Mouse (Mus musculus): ENCODE measurements around the gene Tnk2.

Tnk2 gene

DNA sequence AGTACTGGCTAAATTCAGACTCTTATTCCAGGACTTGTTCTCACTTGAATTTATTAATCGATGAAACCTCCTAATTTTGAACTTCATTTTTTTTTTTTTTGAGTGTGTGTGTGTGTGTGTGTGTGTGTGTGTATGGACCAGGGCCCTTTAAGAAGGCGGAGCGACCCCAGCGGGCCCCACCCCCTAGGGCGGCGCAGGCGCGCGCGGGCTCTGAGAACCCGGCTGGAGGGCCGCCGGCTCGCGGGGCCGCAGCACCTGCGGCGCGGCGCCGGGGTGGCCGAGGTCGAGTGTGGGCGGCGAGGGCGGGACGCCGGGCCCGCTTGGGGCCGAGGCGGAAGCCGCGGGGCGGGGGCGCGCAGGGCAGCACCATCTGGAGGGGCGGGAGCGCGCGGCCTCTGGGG, at the start of gene Tnk2:
Gene Tnk2, plus strand, starts transcription at position 214 of the 401 bp plus-strand sequence.
- peak; percentile 92 for DNase-seq (ENCODE audit: low read depth, low spot score)

DNA sequence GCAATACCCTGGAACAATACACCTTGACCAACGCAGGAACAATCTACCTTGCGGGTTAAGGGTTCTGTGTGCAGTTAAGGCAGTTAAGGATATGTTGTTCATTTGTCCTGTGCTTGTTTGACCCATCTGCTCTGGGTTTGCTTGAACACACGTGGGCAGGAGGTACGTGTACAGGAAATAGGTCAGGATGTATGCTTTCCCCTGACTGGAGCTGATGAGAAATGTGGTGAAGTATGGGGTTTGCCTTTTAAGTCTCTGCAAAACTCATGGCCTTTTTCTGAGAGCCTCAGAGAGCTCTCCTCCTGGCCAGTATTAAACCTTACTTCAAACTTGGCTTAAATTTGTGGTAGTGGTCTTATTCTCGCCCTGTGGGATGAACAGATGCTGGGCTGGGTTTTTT, 49.8 kb upstream of the Tnk2 start:
- peak; percentile 64 for DNase-seq (ENCODE audit: low read depth, low spot score)

DNA sequence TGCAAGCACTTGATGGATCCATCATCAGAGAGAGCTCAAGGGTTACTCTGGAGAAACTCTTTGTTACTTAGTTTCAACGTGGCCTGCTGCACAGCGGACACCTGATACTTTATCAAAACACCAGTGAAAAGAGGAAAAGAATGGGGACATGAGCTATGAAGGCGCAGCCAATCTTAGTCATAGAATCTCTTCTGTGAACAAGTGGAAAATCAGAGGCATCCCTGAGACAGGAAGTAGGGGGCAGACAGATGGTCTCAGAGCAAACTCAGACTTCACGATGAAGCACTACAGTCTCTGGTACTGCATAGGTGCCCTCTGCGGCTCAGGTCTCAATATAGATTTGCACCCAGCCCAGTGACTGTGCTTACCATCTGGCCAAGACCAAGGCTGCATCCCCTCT, 49.0 kb upstream of the Tnk2 start:
- no peak for DNase-seq (ENCODE audit: low read depth, low spot score)

DNA sequence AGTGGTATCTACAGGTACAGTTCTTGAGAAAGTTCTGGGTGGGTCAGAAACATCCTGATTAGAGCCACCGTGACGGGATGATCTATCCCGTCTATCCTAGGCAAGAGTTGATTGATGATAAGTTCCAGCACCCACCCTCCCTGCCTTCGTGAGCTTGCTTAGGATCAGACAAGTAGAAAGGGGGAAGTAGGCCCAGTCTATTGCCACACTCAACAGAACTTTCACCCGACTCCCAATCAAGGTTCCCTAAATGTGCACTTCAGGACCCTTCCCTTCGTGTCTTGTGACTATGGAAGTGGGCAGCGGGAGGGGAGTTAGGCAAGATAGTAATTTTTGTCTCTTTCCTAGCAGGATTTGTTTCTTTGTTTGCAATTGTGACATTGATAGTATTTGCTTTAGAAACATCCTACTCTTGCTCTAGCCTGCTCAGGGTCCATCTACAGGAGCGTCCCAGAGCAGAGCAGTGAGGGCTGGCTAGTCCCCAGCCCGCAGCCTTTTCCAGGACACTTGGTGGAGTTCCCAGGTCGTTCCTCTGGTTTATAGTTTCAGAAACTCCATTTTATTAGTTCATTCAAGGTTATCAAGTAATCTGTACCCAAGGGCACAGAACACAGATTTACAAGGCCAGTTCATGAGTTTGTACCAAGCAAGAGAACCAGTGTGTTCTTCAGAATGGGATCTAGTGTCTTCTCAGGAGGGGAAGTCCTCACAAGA, 48.4 kb upstream of the Tnk2 start:
- DNase-seq (ENCODE audit: low read depth, low spot score): no peak

DNA sequence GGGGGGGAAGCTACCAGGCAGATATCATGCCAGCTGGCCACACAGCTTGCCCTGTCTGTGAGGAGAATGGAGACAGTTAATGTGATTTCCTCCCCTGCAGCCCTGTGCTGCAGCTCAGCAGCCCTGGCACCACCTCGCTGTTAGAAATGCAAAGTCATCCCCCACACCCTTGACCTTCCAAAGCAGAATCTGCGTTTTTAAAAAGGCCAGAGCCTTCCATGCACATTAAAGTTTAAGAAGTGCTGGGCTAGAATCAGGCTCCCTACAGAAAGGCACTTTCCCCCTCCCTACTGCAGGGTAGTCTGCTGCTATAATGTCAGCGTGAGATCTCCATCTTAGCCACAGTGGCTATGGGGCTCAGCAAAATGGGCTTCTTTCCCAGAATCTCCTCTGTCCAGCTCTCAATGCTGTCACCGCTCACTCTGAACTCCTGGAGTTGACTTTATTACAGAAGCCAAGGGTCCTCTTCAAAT, 45.7 kb upstream of the Tnk2 start:
- no peak for DNase-seq (ENCODE audit: low read depth, low spot score)

DNA sequence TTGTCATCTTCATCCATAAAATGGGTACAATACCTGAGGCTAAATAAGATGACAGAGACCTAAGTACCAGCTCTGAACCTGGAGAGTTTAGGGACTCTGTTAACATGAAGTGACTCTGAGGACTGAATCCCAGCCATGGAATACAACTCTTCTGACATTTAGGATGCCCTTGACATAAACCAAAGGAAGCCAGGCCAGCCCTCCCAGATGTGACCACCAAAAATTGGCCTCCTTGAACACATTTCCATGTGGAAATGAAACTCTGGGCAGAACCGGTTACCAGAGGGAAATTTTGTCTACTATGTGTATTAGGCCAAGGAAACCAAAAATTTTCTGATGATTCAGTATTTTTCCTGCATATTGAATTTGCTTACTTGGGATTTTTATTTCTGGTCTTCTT, 44.5 kb upstream of the Tnk2 start:
- no peak for DNase-seq (ENCODE audit: low read depth, low spot score)

DNA sequence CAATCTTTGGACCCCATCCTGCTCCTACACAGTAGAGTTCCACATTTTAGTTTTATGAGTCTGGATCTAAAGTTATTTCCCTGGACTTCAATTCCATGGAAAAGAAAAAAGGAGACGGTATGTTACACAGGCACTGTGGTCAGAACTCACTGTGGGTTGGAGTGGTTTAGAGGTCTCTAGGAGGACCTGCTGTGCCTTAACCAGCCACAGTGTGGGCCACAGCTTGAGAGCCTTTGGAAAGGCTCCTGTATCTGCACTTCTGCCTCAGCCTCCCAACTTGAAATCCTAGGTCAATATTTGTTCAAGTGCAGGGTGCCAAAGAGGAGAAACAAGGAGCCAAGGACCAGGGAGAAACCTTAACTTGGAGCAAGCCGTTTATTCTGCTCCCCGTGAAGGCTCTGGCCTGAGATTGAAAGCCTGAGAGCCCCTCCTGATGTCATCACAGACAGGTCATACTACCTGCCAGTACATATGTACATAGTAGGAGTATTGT, 41.4 kb upstream of the Tnk2 start:
- no peak for DNase-seq (ENCODE audit: low read depth, low spot score)

DNA sequence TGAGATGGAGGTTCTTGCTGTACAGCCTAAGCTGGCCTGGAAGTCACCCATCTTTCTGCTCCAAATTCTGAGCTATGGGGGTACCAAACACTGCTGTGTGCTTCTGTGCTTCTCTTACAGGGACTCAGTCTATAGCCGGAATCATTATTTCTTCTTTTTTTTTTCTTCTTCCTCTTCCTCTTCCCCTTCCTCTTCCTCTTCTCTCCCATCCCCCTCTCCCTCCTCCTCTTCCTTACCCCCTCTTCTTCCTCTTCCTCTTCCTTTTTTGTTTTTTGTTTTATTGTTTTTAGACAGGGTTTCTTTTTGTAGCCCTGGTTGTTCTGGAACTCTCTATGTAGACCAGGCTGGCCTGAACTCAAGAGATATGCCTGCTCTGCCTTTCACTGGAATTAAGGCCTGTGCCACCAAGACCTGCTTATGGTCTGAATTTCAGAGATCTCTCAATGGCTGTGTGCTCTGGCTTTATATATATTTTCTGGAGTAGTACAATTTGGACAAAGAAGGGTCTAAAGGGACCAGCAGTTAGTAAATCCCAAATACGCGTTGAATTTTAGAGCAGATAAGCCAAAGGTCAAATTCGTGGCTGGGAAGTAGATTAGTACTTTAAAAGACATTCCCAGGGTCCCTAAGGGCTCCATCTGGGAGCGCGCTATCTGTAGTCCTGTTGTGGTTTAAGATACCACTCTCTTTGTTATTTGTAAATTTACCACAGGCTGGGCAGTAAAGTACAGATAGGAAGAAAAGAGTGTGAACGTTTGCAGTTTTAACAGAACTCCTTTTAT, 35.9 kb upstream of the Tnk2 start:
- DNase-seq (ENCODE audit: low read depth, low spot score): no peak

DNA sequence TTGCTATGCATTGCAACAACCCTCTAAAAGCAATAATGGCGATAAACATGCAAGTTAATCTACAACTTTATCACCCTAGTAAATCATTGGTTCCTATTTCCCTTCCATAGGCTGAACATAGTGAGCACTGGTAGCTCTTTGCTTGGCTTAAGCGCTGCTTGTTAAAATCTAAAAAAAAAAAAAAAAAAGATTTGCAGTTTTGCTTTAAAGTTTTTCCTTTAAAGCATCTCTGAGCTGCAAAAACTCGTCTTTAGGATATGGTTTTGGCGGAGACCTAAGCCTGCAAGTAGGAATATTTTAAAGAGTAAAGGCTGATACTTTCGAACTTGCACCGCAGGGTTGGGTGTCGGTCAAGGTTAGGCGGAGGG, 35.3 kb upstream of the Tnk2 start:
- no peak for DNase-seq (ENCODE audit: low read depth, low spot score)

DNA sequence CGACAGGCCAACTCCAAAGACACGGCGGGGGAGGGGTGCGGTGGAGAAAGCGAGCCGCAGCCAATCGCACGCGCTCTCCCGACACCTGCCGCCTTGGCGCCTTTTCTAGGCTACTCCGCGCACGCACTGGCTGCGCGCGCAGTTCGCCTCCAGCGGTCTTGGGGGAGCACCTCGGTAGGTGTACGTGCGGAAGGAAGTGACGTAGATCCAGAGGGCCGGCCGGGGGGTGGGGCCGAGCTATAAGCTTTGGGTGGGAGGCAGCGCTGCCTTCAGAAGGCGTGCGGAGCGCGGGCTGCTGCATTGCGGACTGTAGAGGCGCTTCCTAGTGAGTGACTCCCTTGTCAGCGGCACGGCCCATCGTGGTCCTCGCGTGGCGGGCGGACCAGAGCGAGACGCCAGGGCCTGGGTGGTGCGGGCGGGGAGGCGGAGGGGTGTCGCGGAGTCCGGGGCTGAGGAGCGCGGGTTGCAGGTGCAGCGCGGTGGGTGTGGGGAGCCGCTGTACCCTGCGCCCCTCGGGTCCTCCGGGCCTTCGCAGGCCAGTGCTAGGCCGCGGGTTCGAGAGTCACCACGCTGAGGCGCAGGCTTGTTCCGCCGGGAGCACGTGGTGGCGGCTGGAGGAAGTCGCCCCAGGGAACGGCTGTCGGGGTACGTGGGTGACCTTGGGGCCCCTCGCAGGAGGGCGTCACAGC, 34.8 kb upstream of the Tnk2 start, which contains the start of gene Tfrc:
Gene Tfrc, plus strand, starts transcription at position 209 of the 689 bp plus-strand sequence.
- DNase-seq (ENCODE audit: low read depth, low spot score): peak; percentile 99

DNA sequence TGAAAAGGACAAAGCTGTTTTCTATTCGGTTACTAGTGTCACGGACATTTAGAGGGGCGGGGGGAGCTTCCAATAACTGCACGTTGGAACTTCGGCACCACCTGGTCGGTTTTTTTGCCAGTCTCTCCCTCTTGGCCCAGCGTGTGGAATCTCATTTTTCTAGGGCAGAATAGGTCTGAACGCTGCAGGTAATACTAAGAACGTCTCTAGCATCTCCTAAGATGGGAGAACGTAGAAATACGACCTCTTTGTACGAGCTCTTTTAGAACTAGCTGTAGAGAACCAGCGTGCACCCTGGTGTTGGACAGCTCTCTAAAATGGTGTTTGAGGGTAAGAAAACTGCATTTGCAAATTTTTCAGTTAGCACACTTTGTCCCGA, 34.3 kb upstream of the Tnk2 start:
- DNase-seq (ENCODE audit: low read depth, low spot score): no peak

DNA sequence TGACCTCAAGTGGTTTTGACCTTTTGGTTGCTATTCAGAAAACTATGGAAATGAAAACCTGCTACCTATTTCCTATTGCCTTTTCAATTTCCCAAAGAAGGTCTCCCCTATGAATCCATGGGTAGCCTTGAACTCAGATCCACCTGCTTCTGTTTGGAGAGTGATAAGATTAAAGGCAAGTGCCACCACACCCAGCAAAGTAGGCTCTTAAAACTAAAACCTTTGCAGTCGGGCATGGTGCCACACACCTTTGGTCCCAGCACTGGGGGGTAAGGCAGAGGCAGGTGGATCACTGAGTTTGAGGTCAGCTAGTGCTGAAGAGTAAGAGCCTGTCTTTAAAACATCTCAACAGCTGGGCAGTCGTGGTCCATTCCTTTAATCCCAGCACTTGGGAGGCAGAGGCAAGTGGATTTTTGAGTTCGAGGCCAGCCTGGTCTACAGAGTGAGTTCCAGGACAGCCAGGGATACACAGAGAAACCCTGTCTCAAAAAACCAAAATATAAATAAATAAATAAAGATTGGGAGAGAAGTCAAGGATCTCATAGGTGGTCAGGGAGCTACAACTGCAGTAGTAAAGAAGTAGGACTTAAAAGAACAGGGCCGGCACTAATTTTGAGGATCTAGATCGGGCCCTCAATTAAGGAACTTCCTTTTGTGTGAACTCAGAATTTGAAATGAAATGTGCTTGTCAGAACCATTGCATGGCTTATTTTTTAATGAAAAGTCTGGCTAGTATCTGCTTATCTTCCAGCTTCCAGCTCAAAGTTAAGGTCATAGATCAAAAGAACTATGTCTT, 33.0 kb upstream of the Tnk2 start:
- no peak for DNase-seq (ENCODE audit: low read depth, low spot score)

DNA sequence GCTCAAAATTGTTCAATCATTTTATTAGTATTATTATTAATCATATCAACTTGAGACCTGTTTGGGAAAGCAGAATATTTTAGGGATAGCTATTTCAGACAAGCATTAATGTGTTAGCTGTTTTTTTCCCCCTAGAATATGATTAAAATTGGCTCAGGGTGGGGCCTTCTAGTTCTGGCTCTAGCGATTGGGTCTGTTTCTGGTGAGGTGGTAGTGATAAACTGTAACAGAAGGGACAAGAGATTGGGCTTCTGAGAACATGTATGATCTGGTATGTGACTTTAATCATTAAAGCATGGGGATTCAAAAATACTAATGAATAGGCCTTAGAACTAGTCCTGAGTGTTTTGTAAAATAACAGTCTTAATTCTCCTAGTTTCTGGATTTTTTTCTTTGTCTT, 31.6 kb upstream of the Tnk2 start:
- DNase-seq (ENCODE audit: low read depth, low spot score): no peak

DNA sequence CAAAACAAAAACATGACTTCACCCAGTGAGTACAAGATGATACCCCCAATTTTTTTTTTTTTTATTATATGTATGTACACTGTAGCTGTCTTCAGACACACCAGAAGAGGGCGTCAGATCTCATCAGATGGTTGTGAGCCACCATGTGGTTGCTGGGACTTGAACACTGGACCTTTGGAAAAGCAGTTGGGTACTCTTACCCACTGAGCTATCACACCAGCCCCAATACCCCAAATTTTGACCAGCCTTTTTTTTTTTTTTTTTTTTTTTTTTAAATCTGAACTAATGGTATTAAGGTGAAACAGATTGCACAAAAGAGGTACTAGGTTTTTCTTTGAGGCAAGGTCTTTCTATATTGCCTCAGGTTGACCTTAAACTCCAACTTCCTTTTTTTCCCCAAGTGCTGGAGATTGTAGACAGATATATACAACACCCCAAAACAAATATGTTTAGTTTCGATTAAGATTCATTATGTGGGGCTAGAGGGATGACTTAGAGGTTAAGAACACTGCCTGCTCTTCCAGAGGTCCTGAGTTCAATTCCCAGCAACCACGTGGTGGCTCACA, 30.3 kb upstream of the Tnk2 start:
- DNase-seq (ENCODE audit: low read depth, low spot score): no peak

DNA sequence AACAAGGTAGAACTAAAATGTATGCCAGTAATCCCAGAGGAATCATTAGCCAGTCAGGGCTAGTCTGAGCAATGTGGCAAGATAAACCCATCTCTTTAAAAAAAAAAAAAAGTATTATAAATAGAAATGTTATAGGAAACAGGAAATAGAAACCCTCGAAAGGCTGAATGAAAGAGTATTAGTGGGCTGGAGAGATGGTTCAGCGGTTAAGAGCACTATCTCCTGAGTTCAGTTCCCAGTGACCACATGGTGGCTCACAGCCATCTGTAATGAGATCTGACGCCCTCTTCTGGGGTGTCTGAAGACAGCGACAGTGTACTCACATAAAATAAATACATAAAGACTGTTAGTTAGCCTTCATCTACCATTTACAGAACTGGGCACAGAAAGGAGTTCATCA, 29.6 kb upstream of the Tnk2 start:
- peak; percentile 48 for DNase-seq (ENCODE audit: low read depth, low spot score)

DNA sequence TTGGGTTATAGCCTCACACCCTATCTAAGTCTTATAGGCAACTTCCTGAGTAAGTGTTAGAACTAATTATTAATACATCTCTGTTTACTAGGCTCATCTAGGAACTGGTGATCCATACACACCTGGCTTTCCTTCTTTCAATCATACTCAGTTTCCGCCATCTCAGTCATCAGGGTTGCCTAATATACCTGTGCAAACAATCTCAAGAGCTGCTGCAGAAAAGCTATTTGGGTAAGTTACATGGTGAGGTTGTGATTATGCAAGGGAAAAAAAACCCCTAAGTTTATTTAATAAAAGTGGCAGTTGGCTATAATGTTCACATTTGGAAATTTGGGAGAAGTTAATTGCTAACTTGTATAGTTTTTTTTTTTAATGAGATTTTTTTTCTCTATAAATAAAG, 24.7 kb upstream of the Tnk2 start:
- DNase-seq (ENCODE audit: low read depth, low spot score): no peak

DNA sequence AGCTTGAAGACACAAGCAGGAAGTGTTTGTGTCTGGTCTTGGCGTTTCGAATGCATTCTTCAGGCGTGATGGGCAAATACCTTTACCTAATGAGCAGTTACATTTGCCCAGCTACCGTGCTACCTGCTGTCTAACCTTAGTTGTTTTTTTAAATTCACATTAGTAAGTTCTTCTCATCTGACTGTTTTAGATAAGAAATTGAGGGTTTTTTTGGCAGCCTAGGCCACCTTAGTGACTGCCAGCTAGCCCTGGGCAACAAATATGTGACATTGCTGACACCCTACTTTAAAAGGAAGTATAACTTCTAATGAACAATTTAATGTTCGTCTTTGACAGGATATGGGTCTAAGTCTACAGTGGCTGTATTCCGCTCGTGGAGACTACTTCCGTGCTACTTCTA, 15.5 kb upstream of the Tnk2 start:
- no peak for DNase-seq (ENCODE audit: low read depth, low spot score)

DNA sequence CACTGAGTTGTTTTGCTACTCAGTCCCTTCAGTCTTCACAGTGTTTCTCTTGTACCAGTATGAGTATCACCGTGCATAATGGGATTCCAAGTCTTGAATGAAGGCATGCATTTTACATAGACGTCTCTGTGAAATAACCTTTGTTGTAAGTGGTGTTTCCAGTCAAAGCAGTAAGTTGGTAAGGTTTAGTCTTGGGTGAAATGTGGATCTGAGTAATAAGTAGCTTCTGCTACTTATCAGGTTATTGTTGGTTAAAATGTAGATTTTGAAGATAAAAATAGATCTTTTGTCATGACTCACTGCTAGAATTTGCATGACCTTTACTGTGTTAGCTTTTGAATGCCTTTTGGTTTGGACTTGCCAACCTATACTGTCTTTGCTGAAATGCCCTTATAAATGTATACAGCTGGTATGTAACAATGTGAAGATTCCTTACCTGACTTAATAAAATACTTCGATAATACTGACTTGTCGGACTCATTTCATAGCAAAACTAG, 11.3 kb upstream of the Tnk2 start:
- DNase-seq (ENCODE audit: low read depth, low spot score): no peak

DNA sequence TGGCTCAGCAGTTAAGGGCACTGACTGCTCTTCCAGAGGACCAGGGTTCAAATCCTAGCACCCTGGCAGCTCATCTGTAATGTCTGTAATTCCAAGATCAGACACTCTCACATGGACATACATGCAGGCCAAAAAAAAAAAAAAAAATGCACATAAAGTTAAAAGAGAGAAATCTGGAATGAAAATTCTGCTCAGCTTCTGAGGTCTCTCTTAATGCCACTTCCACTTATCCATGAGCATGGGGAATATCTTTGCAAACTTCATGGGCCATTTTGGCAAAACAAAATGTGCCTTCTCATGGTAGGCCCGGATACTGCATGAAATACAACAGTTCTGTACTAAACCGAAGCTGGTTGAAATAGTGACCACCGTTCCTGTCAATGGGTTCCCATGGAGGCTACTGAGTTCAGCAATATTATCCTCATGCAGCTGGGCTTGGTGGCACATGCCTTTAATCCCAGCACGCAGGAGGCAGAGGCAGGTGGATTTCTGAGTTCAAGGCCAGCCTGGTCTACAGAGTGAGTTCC, 10.1 kb upstream of the Tnk2 start:
- no peak for DNase-seq (ENCODE audit: low read depth, low spot score)

DNA sequence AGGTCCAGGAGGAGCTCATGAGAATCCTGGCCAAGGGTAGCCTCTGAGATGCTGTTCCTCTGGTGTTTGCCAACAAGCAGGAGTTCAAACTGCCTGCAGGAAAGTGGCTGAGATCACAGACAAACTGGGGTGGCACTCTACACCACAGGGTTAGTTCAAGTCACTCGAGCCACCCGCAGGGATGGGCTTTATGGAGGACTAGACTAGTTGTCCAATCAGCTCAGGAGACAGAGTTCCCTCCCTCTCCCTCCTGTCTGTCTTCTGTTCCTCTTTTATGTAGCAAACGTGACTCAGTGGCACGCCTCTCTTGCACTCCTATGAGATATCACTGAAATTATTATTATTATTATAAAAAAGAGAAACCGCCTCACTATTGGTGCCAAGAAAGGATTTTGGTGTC, 9.5 kb upstream of the Tnk2 start:
- DNase-seq (ENCODE audit: low read depth, low spot score): no peak

DNA sequence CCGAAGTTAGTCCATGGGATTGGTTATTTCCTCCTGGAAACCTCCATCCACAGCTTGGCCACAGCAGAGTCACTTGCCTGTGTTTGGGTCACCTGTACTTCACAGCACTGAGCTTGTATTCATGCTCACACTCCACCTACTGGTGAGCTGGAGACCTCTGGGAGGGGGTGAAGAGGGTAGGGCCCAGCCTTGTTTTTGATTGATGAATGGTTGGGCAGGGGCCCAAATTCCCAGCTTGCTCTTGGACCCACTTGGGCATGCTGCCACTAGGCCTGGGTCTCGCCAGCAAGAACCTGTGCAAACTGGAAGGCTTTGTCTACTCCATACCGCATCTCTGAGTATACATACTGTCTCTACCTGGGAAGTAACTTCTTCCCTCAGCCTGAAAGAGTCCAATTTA, 8.4 kb upstream of the Tnk2 start:
- DNase-seq (ENCODE audit: low read depth, low spot score): peak; percentile 31
